Mouse (Mus musculus) CD8-positive naive resting alpha-beta T cell, adult 2 months (primary cell): ENCODE measurements around the gene Olfr49.

Experiments
- DNase-seq, 2 experiments: peaks; one replicate each; pipeline ENCODE4 v3.0.0; 2022; ENCODE audit warnings: low read depth in 2 of 2, low spot score in 2 of 2

The Olfr49 gene

DNA sequence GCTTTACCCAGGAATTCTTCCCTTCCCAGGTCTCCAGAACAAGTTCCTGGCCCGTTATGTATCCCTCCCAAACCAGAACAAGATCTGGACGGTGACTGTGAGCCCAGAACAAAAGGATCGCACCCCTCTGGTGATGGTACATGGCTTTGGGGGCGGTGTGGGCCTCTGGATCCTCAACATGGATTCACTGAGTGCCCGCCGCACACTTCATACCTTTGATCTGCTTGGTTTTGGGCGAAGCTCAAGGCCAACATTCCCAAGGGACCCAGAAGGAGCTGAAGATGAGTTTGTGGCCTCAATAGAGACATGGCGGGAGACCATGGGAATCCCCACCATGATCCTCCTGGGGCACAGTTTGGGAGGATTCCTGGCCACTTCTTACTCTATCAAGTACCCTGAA lies 22.1 kb downstream of the Olfr49 start:
- no peak for DNase-seq

DNA sequence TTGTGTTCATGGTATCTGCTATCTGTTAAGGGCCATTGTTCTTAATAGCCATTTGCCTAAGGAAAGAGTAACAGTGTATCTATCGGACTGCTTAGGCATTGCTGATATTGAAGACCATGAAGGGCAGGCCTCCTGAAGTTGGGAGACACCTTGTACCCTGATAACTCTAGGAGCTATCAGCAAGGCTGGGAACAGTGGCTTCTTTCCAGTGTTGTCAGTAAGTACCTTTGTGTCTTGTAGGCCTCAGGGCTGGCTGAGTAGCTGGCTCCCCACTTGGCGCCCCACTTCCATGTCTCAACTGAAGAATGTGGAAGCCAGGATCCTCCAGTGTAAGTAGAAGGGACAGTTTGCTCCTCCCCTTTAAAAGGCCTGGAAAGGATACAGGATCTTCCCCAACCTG lies 23.4 kb downstream of the Olfr49 start:
- no peak for DNase-seq

DNA sequence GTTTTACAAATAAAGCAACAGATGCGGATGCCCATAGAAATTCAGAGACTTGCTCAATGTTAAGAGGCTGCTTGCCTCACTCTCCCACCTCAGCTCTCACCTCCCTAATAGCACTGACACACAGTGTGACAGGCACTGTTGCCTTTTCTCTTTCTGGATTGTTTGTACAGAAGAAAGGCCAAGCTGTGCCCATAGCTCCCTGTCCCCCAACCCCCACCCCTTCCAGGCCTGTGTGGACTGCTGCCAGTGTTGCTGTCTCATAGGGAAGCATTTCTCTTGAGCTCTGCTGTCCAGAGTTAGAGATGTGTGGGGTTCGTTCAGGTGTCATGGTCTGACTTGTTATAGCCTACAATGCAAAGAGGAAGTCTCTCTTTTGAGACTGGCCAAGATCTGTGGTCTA lies 24.5 kb downstream of the Olfr49 start:
- no peak for DNase-seq

DNA sequence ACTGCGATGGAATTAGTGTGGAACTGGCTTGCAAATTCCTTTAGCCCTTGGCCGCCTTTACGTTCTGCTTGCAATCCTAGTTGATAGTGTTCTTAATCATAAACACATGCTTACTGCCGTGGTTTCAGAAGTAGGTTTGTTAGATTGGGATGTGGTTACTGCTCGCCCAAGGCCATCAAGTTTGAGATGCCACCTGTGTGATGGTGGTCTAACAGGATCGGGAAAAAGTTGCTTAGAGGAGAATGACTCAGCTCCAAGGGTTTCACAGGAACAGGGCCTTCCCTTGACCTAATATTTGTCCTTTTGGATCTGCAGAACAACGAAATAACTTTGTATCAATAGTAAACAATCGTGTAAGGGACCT lies 25.0 kb downstream of the Olfr49 start:
- no peak for DNase-seq

DNA sequence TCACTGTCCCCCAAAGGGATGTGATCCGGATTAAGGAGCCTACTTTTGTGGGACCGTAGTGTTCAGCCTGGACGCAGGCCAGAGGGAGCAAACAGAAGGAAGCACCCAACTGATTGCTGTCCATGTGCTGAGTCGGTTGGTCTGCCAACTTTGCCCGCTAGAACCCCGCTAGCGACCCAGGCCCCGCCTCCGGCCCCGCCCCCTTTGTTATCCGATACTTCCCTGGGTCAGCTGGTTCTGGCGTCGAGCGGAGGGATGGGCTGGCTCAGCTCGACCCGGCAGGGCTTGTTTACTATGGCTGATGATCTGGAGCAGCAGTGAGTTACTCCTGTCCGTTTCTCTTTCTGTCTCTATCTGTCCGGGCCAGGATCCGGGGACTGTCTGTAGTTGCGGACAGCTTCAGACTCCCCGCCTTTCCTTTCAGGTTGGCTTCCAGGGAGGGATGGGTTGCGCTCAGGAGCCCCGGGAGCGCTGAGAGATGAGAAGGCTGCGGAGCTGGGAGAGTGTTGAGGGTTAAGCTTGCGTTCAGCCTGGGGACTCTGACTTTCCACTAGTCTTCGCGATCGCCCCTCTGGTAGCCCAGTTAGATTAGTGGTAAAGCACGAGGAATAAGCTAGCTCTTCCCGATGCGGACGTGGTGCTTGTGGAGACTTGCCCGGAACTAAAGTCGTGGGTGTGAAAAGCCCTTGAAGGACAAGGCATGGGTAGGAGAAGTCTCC lies 25.6 kb downstream of the Olfr49 start:
- DNase-seq = peak; percentile 29 to 62

DNA sequence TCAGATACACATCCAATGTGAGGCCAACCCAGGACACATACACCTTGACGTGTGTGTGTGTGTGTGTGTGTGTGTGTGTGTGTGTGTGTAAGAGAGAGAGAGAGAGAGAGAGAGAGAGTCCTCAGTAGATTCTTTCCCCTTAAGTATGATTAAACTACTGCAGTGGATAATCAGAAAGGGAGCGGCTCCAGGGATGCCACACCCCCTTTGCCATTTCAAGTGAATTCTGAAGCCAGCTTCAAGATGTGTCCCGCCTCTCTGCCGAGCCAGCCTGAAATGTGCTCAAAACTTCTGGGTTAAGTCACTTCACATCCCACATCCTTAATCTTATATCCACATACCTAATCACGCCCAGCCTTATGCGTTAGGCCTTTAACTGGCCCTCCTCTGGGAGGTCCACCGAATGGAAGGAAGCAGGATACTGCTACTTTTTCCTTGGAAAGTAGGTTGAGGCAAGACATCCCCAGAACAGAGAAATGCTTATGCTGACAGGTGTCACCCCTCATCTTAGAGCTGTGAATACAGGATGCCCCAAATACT lies 26.5 kb downstream of the Olfr49 start:
- DNase-seq = no peak

DNA sequence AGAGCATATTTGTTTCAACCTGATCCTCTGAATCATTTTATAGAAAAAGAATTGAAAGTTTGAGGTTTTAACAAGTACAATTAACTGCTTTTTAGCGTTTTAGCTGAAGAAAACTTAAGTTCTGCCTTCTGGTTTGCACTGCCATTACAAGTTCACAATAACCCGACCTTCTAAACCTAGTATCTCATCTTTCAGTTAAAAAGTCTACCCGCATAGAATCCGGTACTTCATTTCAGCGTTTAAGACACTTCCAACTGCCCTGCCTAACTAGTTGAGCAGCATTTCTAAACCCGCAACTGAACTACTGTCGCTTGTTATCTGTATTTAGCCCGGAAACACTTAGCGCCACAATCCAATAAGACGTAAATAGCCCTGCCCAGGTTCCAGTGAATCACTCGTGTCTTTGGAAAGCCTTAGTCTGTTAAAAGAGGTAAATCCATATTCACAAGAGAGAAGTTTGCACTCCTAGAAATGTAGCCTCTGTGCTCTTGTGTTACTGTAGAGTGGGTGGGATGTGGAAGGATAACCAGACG lies 30.0 kb downstream of the Olfr49 start:
- no peak for DNase-seq

DNA sequence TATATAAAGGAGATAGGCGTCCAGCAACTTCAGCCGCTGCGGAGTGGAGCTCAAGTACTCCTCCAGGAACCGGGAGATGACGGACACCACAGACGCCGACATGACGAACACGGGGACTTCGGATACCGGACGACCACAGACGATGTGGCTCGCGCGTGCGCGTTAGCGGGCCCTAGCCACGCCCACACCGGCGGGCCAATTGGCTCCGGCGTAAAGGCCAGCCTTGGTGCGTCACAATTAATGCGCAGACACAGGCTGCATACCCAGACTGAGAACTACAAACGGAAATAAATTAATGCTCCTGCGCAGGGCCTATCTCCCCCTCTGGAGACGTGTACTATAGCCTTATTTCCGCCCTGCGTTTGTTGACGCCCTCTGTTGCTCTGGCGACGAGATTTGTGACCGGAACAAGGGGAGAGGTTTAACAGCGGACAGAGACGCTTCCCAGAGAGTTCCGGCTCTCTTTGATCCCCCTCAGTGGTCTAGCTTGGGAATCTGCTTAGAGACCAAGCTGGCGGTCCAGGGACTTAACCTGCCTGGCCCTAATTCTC lies 30.9 kb downstream of the Olfr49 start, which contains the start of the genes Dad1 and Abhd4:
Dad1 (minus strand) TSS at position 364 of the 551 bp plus-strand sequence.
Abhd4 (plus strand) TSS at position 448 of the 551 bp plus-strand sequence.
- DNase-seq = peak; percentile 94 to 98

DNA sequence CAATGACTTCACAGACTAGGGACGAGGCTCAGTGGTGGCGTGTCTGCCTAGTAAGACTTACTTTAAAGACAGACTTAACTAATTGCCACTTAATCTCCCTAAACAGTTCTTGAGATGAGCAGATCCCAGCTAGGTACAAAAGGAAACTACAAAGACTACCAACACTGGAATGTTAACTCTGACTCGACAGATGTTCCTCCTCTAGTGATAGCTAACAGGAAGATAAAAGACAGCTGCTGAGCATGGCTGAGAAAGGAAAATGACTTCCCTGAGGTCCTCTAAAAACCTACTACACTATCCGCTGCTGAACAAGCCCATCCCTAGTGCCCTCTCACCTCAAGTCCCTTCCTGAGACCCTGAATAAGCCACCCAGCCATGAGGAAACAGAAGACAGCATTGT lies 34.6 kb downstream of the Olfr49 start:
- DNase-seq = no peak

DNA sequence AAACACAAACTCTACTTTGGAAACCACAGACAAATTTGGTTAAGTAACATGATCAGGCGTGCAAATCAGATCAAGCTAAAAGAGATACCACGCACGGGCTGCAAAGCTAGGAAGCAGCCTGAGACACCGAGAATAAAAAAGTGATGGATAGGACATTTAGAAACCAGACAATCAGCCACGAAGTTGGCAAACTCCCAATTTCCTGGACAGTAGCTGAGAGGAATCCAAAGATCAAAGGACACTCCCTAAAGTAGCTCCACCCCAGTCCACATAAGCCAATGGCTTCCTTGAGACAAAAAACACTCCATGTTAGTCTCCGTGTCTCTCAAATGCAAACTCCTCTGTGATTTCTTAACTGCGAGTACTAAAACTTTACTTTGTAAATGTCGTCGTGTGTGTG lies 35.4 kb downstream of the Olfr49 start:
- DNase-seq = no peak

DNA sequence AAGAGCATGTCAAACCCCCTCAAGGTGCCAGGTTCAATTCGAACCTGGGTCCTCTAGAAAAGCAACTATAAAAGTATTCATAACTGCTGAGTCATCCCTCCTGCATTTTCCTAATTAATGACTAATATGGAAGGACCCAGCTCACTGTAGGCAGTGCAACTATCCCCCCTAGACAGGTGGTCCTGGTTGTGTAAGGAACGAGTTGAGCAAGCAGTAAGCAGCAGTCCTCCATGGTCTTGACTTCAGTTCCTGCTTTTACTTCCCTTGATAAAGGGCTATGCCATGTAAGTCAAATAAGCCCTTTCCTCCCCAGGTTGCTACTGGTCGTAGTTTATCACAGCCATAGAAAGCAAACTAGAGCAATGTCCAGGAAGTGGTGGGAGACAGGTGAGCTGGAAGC lies 38.5 kb downstream of the Olfr49 start:
- no peak for DNase-seq

DNA sequence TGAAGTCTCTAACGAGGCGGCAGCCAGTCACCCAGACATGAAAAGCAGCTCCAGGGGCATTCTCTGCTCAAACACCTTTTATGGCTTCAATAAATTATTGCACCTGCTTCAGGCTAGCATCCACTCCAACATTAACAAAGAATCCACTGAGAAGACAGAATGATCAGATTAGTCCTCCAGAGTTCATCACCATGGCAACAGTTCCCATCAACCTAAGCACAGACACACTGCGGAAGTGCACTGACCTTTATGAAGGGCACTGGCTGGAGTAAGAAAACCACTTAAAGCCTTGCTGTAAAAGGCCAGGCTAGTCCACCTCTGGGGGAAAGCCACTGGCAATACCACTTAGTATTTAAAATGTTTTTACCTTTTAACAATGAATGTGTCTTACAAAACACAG lies 40.6 kb downstream of the Olfr49 start:
- no peak for DNase-seq

DNA sequence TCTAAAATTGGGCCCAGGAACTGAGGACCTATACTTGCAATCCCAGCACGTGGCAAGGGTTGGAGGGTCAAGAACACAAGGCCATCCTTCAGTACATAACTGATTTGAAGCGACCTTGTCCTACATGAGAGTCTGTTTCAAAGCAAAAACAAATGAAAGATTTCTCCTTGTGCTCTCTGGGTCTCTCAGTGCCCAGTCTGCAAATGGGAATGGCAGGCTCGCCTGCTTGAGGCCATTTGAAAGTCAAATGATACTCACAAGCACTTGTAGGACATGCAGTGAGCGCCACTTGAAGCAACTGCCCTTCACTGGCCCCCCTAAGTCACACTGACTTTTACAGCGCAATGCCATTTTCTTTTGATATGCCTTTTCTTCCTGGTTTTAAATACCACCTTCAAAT lies 44.2 kb downstream of the Olfr49 start:
- DNase-seq = no peak

DNA sequence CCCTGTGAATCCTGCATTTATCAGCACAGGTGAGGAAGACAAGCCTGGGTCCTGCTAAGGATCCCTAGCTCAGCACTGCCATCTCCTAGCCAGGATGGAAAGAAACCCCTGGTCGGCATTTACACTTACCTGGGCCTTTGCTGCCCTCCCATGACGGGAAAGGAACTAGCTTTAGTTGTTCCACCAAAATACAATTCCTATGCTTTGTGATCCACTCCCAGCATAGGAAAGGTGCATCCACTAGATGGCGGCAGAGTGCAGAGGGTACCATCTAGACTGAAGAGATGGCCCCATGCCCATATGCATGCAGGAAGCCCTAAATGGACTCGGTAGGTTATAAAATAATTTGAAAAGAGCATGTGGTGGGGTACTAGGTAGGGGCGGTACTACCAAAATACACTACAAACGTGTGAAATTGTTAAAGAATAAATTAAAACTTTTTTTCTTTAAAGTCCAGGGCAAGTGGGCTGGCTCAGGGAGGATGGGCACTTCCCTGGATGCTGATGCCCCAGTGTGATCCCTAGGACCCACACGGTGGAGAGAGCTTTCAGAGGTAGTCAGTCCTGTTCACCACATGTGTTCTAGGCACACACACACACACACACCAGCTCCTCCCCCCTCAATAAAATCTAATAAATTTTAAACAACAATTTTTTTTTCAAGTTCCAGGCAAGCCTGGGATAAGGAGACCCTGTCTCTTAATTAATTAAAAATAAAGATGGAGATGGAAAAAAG lies 45.6 kb downstream of the Olfr49 start:
- peak; percentile 85 to 94 for DNase-seq

DNA sequence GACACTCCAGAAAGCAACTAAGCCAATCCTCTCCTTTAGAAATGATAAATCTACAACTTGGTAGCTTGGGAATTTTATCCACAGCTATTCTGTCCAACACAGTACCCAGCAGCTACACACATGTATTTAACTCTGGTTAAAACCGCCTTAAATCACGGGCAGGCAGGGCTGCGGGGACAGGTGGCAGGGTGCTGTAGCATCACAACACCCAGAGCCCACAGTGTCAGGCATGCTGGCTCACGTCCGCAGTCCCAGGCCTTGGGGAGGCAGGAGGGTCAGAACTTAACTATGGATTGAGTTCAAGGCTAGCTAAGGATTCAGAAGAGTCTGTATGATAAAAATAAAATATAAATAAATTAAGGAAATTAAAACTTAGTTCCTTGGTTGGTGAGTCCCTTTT lies 47.9 kb downstream of the Olfr49 start:
- DNase-seq = no peak

DNA sequence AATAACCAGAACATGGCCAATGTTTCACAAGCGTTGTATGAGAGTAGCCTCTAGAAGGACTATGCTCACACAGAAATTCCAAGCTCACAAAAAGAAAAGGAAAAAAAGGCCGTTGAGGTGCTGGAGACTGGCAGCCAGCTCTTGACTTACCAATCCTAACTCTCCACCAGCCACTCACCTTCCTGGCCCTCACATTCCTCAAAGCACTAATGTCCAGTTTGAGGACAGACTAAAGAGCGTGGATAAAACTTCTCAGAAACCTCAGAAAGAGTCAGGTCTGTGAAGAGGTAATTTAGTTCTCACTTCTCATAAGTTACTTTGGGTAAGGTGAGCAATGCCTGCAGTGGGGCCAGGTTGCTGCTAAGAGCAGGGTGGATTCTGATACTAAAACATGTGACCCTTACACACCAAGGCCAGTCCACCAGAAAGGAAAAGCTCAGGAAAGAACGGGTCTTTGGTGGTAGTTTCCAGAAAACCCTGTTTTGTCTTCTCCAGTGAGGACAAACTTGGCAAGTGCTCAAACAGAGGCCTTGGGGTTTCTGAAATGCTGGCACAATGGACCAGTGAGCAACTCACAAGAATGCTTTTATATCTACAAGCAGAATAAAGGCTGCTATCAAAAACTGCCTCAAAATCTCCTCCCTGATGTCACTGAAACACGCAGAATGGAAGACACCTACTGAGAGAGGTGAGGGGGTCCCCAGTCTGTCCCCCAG lies 48.8 kb downstream of the Olfr49 start:
- no peak for DNase-seq

DNA sequence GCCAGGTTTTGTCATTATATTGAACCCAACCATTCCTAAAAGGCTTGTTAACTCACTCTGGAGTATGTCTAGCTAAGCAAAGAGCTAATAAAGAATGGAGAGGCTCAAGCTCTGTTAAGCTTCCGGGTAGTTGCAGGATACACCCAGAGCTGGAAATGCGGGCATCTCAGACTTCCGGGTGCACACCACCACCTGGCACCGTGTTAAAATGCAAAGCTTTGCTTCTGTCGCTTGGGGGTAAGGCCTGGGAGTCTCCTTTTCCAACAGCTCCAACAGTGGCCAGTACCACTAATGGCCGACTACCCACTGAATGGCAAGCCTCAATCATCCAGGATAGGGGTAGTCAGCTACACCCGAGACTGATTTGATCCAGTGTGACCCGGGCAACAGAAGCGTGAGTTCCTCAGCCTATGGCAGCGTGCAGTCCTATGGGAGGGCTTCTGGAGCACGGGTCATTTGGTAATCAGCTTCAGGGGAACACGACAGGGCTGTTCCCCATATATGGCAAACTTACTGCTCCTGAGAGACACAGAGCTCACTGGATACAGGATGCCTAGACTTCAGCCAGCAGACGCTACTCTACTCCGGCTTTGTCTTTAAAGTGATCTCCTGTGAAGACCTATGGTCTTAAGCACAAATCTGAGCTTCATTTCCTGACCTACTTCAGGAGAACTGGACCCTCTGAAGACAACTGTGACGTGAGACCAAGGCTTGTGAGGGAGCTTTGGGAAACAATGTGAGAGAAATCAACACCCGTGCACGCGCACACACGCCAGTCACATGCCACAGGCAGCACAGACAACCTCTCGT lies 50.3 kb downstream of the Olfr49 start:
- DNase-seq = no peak

DNA sequence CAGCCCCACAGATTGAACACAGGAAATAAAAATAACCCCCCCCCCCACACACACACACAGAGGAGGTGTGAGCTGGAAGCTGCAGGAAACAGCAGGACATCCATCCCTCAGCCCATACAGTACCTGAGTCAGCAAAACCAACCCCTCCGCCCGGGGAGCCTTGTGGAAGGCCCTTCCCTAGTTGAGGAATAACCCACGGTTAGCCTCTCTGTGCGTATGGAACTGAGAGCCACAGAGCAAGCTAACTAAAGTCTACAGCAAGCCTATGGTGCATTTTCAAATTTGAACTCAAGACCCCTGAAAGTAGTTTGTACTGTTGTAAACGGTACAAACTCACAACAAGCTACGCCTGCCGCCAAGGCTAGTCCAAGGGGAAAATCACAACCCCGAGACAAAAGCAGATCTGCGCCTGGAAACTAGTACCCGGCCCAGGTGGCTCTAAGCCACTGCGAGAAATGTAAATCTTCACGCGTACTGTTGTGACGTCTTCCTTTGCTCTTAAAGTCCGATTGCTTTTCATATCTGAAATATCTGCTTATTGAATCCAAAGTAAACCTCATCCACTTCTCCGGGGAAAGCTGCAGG lies 51.1 kb downstream of the Olfr49 start:
- DNase-seq = no peak

DNA sequence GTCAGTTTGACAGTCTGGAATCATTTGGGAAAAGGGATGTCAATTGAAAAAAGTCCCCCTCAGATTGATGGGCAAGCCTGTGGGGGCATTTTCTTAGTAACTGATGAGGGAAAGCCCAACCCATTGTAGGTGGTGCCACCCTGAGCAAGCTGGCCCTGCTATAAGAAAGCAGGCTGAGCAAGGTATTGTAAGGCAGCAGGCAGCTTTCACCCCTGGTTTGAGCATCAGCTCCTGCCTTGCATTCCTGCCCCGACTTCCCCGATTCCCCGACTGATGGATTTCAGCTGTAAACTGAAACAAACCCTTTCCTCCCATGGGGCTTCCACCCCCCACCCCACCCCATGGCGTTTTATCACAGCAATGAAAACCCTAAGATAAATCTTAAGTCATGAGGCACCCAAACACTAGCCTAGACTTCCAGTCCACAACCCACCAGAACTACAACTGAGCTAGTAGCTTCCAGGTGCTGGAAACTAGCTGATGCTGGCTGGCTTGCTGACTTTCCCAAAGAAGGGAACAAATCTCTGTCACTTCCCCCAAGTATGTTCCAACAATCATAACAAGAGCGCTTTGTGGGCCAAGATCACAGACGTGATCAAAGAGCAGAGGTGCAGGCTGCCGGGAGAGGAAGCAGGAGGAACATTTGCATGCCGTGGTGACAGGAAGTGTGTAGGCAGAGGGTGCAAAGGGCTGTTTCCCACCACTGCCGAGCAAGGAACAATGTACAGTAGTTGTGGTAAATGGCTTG lies 51.8 kb downstream of the Olfr49 start:
- DNase-seq = peak; percentile 82 to 84
